Mouse (Mus musculus) bone marrow macrophage, adult 2 months (primary cell): ENCODE measurements around the gene Dock4. TPM values are rescaled to one million over a fixed set of nuclear protein-coding genes. Genes with fewer than 3 reads are reported as not detected.

Experiments
- H3K27ac ChIP-seq: 2 replicates; pipeline ENCODE4 v1.5.1; 2012; ENCODE audit warnings: low read depth, low read length; ENCODE audit not compliant: insufficient read depth
- H3K4me1 ChIP-seq: 2 replicates; pipeline ENCODE4 v1.6.1; 2012; ENCODE audit warnings: low read length; ENCODE audit not compliant: control insufficient read depth, insufficient read depth
- H3K4me3 ChIP-seq: 2 replicates; pipeline ENCODE4 v1.5.1; 2012; ENCODE audit warnings: mild to moderate bottlenecking, low read length, moderate library complexity; ENCODE audit not compliant: insufficient read depth
- CTCF ChIP-seq: IDR thresholded peaks from 2 replicates; pipeline ENCODE4 v1.5.1; 2012; ENCODE audit warnings: low read depth, mild to moderate bottlenecking, low read length, moderate library complexity
- POLR2A ChIP-seq: IDR thresholded peaks from 2 replicates; pipeline ENCODE4 v1.6.1; 2012; ENCODE audit warnings: mild to moderate bottlenecking, low read depth, low read length, borderline replicate concordance
- polyA plus RNA-seq: library from polyadenylated mRNA; stranded (reverse); fragments of >200 nt; gene quantifications from 2 replicates; pipeline ENCODE4 v1.2.4, GENCODE M21; 2012; ENCODE audit not compliant: missing spikeins, insufficient read depth, insufficient read length

Dock4 gene
- polyA plus RNA-seq, 1 experiment: 18.6 TPM

DNA sequence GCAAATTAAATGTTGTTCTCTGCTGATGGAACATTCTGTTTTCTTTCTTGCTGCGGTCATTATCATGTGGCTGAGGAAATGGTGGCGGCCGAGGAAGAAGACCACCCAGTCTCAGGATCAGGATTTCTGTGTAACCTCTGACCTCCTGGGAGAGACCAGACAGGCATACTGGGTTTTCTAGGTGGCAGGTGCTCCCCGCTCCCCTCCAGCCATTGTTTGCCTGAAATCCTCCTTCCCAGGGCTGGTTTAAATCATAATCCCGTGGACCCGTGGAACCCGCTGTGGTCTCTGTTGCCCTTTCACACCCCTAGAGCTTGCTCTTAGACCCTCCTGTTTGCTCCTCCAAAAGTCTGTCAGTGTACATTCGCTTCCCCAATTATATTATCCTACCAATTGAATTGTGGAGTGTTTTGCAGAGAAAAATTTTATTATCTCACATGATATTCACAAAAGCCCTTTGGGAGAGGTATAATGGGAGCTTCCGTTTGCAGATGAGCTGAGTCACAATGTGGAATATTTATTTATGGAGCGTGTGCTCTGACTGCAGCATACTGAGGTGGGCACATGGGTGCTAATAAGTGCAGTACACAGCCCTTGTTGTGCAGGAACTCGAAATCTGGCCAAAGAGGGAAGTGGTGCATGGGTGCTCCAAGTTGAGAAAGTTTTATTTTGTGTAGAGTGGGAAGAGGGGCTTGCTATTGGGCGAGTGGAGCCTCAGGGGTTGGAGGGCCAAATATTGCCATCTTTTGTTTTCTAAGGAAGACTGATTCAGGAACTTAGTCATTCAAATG lies 40.5 kb downstream of the Dock4 start:
- peak overlapping the region; percentile 0 for H3K27ac ChIP-seq
- H3K4me1 ChIP-seq: peaks cover 38% of the 10 kb centered on the region
- H3K4me3 ChIP-seq: no peak overlapping the region
- TF ChIP-seq POLR2A (no peak), CTCF (no peak)

DNA sequence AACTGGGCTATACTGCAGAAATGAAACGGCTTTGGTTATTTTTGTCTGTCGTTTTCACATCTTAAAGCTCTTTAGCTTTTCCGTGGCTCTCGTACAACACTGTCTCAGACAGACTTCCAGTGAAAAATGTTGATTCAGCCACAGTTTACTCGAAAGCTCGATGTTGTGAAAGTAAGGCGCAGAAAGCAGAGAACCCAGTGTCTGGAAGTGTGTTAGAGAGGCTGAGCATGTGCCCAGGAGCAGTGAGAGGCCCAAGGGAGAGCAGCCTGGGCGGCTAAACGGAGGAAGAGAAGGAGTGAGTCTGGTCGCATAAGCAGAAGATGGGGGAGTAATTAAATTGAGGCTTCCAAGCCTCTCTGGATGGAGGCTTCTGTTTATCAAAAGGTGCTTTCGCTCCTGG lies 50.6 kb downstream of the Dock4 start:
- no peak overlapping the region for H3K4me3 ChIP-seq
- TF ChIP-seq CTCF (no peak), POLR2A (no peak)
- peaks cover 9% of the 10 kb centered on the region for H3K4me1 ChIP-seq
- no peak overlapping the region for H3K27ac ChIP-seq

DNA sequence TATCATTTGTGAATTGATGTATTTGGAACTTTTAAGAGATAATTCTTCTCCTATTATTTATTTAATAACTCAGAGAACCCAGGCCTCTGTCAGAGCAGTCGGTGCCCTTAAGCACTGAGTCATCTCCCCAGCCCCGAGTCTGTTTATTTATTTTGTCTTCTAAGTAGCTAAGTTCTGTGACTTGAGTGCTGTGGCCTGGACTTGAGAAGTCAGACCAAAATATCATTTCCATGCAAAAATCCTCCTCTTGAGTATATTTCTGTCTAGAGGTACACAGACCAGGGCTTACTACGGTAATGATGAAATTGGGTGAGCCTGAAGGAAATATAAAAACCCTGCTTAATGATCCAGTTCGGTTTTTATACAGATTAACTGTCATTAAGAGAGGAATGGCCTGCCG lies 52.1 kb downstream of the Dock4 start:
- no peak overlapping the region for H3K4me3 ChIP-seq
- no peak overlapping the region for H3K27ac ChIP-seq
- TF ChIP-seq POLR2A (no peak), CTCF (no peak)
- peaks cover 9% of the 10 kb centered on the region for H3K4me1 ChIP-seq

DNA sequence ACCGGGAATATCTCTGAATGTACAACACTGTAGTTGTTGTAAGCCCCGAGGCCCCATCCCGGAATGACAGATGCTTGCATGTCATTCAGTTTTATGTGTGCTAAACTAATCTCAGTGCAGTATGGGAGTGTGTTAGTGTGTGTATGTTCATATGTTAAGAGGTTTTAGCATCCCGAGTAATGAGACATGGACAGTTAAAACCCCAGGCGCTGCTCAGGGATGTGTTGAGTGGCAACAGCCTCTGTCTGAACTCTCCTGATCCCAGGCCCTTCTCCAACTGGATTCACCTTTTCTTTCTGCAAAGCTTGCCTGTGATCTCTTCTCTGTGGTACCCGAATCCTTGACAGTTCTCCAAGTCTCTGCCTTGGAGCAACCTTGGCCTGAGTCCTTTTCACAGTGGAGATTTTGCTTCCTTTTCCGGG lies 52.5 kb downstream of the Dock4 start:
- H3K4me1 ChIP-seq: peaks cover 7% of the 10 kb centered on the region
- no peak overlapping the region for H3K27ac ChIP-seq
- TF ChIP-seq POLR2A (no peak), CTCF (no peak)
- no peak overlapping the region for H3K4me3 ChIP-seq

DNA sequence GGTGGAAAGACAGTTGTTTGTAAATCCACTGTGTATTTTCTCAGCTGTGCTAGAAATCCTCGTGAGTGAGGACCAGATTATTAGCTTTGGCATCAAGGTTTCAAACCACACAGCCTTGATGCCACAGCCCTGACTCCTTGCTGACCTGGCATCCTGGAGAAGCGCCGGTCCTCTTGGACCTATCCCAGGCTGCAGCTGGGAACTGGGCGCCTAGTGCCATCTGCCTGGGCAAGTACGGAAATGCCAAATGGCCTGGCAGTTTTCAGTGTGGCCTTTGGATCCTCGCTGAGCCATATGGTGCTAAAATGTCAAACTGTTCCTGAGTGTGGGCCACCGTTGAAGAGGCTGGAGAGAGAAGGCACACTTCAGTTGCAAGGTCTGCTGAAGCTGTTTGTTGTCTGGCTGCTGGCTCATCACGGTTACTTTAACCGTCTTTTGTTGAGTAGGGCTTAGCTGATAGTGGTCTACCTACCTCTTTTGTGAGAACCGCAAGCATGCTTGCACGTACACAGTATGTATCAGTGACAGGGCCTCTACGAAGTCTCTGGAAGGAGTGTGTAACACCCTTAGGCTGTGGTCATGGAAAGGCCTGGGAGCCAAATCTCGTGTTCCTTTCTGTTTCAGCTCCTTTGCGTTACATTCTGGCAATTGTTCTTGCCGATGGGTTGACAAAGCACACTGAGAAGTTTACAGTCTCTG lies 53.3 kb downstream of the Dock4 start:
- peaks cover 10% of the 10 kb centered on the region for H3K4me1 ChIP-seq
- TF ChIP-seq CTCF: no peak
- TF ChIP-seq POLR2A: no peak
- H3K27ac ChIP-seq: no peak overlapping the region
- H3K4me3 ChIP-seq: no peak overlapping the region

DNA sequence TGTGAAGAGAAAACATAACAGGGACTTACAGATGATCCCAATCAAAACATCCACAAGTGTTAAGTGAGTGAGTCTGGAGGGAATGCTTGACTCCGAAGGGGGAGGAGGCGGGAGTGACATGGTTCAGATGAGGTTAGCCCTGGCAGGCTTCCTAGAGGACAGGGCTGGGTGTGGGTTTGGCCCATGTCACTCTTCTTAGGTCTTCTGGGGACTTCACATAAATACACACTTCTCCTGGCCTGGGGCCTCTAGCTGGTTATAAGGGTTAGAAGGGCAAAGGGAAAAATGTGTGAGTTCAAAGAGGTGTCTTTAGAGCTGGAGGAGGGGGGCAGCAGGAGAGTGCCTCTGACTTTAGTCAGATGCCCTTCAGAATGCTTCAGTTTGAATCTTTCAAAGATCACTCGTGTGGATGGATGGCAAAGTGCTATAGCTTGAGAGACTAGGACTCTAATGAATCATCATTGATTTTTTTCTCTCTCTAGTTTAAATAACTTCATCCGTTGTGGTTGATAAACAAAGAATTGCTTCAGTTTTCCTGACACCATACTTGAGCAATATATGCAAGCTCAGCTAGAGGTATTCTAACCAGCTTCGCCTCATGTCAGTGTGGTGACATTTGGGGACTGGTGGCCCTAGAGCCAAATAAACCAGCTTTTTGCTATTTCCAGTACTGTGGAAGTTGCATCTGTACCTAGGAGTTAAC lies 54.0 kb downstream of the Dock4 start:
- Histone ChIP-seq H3K27ac (no peak overlapping the region), H3K4me1 (peaks cover 17% of the 10 kb centered on the region), H3K4me3 (no peak overlapping the region)
- TF ChIP-seq CTCF (no peak), POLR2A (no peak)

DNA sequence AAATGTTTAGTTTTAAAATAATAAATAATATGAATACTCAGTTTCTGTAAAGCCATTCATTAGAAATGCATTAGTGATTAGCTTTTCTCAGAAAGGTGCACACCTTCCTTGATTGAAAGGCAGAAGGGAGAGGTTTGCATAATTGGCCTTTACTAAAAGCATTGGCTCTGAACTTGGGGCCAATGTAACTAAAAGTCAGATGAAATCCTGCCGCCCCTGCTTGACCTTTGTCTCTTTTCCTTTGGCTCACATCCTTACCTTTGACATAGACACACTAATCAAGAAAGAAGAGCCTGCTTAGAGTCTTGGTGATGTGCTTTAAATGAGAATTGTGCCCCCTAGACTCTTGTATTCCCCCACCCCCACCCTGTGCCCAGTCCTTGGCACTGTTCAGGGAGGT lies 55.4 kb downstream of the Dock4 start:
- TF ChIP-seq POLR2A: no peak
- no peak for TF ChIP-seq CTCF
- no peak overlapping the region for H3K27ac ChIP-seq
- peaks cover 19% of the 10 kb centered on the region for H3K4me1 ChIP-seq
- no peak overlapping the region for H3K4me3 ChIP-seq

DNA sequence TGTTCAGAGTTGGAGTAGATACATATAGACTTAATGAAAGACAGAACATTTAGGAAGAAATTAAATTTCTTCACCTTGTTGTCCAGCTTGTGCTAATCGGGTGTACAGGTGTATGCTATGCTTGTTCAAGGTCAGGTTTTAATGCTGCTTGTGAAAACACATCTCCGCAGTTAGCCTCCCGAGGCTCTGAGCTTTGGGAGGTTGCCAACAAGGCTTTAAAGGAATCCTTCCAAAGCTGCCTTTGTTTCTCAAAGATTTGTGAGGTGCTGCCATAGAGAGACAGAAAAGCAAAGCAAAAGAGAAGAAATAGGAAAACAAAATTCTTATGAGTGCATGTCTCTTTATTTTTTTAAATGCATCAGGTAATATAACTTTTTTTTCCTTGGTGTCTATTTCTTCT lies 57.8 kb downstream of the Dock4 start:
- Histone ChIP-seq H3K4me3 (no peak overlapping the region), H3K27ac (no peak overlapping the region), H3K4me1 (peaks cover 21% of the 10 kb centered on the region)
- TF ChIP-seq POLR2A (no peak), CTCF (no peak)

DNA sequence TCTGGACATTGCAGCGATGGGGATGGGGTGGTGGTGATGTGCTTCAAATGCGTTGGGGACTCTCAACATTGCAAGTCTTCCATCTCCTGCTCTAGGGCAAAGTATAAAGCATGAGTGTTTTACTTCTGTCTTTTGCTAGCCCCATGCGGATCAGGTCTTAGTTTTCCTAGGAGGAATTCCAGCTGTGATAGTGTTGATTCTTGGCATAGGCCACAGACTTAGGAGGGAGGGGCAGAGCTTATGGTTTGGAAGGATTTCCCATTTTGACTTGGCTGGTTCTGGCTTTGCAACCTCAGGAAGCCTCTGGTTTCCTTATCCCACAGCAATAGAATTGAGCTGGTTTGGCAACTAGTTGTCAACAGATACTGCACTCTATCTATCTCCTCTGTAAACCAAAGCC lies 58.9 kb downstream of the Dock4 start:
- Histone ChIP-seq H3K4me3 (no peak overlapping the region), H3K27ac (no peak overlapping the region), H3K4me1 (peaks cover 15% of the 10 kb centered on the region)
- no peak for TF ChIP-seq CTCF
- TF ChIP-seq POLR2A: no peak
